Mouse (Mus musculus): ENCODE results near the gene Akain1. TPM values are rescaled to one million over a fixed set of nuclear protein-coding genes. Genes with fewer than 3 reads are reported as not detected.

Akain1 gene
- total RNA-seq, 1 experiment = not detected

DNA sequence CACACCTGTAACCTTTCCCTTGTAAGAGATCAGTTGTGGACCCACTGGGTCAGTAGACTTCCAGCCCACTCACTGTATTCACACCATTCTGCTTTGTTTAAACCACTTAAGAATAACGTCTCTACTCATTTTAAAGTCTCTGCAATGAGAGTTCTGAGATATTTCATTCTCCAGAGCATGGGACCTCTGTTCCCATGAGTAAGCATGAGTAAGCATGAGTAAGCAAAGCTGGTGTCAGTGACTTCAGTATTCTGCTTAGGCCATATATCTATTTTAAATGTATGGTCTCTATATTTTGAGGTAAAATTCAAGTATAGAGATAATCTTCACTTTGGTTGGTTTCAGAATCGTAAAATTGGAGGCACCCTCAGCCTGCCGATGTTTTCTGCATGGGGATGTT is 57.0 kb downstream of the Akain1 start:
- Histone ChIP-seq H3K9ac (ENCODE audit: insufficient read depth, low read depth, low read length, poor library complexity, severe bottlenecking) (no peak overlapping the region), H3K36me3 (ENCODE audit: control insufficient read depth, insufficient read depth, low read length, poor library complexity, severe bottlenecking) (no peaks in the 10 kb centered on the region), H3K4me3 (ENCODE audit: insufficient read depth in 1 of 2, low read depth in 1 of 2, low read length in 2 of 2, poor library complexity in 1 of 2, severe bottlenecking in 1 of 2) (no peak overlapping the region), H3K4me1 (ENCODE audit: control insufficient read depth in 2 of 2, insufficient read depth in 2 of 2, low read length in 2 of 2, poor library complexity in 1 of 2) (no peaks in the 10 kb centered on the region), H3K27ac (ENCODE audit: insufficient read depth, low read depth, low read length, poor library complexity, severe bottlenecking) (no peak overlapping the region), H3K9me3 (ENCODE audit: control insufficient read depth, insufficient read depth, low read depth, low read length) (no peaks in the 10 kb centered on the region)
- TF ChIP-seq CHD2 (IDR thresholded peaks at IDR 0.05; ENCODE audit: low read depth, low read length) = no peak
- no peak for TF ChIP-seq ZNF384 (IDR thresholded peaks at IDR 0.05; ENCODE audit: low read depth, low read length)
- TF ChIP-seq MAFK (IDR thresholded peaks at IDR 0.05; ENCODE audit: insufficient read depth, low read depth, low read length) = no peak
- no peak for TF ChIP-seq HCFC1 (IDR thresholded peaks at IDR 0.05; ENCODE audit: borderline replicate concordance, insufficient read depth, low read length)
- no peak for TF ChIP-seq ZC3H11A (IDR thresholded peaks at IDR 0.05; ENCODE audit: borderline replicate concordance, low read depth, low read length)
- no peak for DNase-seq (ENCODE audit: low read depth, low spot score)
- in situ Hi-C loops (cut with MboI; ENCODE audit: low sequenced_read_pairs in 2 of 2, unreplicated experiment in 2 of 2) = no loop called here

DNA sequence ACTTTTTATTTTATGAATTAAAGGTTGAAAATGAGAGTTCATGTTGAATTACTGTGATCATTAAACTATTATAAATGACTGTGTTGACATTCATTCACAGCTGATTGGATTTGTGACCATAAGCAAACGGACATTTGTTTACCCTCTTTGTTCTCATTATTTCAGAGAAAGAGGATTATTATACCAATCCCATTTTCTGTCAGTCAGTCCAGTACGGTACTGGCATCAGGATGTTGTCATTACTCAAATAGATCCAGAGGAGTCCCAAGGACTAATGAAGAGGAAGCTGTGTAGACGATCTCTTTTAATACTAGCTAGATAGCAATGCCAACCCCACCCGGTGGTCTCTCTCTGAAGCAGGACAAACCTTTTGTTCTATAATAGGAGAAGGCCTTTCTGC is 58.2 kb downstream of the Akain1 start:
- TF ChIP-seq CHD2 (IDR thresholded peaks at IDR 0.05; ENCODE audit: low read depth, low read length) (no peak), MAFK (IDR thresholded peaks at IDR 0.05; ENCODE audit: insufficient read depth, low read depth, low read length) (no peak)
- no peak for DNase-seq (ENCODE audit: low read depth, low spot score)
- no peak overlapping the region for H3K9ac ChIP-seq (ENCODE audit: insufficient read depth, low read depth, low read length, poor library complexity, severe bottlenecking)
- no peak overlapping the region for H3K27ac ChIP-seq (ENCODE audit: insufficient read depth, low read depth, low read length, poor library complexity, severe bottlenecking)
- no peaks in the 10 kb centered on the region for H3K4me1 ChIP-seq (ENCODE audit: control insufficient read depth in 2 of 2, insufficient read depth in 2 of 2, low read length in 2 of 2, poor library complexity in 1 of 2)
- H3K36me3 ChIP-seq (ENCODE audit: control insufficient read depth, insufficient read depth, low read length, poor library complexity, severe bottlenecking) = no peaks in the 10 kb centered on the region
- no peak overlapping the region for H3K4me3 ChIP-seq (ENCODE audit: insufficient read depth in 1 of 2, low read depth in 1 of 2, low read length in 2 of 2, poor library complexity in 1 of 2, severe bottlenecking in 1 of 2)
- in situ Hi-C loops (cut with MboI; ENCODE audit: low sequenced_read_pairs in 2 of 2, unreplicated experiment in 2 of 2) = no loop called here
- no peaks in the 10 kb centered on the region for H3K9me3 ChIP-seq (ENCODE audit: control insufficient read depth, insufficient read depth, low read depth, low read length)

DNA sequence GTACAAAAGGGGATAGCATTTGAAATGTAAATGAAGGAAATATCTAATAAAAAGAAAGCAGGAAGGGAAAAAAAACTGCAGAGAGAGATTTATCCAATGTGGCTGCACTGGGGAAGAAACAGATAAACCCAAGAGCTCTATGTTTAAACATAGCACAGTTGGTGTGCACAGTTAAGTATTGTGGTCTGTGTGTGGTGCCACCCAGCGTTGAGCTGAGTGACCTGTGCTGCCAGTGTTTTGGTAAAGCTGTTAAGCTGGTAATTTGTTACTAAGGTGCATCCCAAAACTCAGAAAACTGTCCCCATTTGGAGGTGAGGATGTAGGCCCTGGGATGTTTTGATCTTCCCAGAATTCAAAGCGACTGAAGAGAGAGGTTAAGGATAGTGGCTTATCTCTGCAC is 59.8 kb downstream of the Akain1 start:
- TF ChIP-seq HCFC1 (IDR thresholded peaks at IDR 0.05; ENCODE audit: borderline replicate concordance, insufficient read depth, low read length) (no peak), ZC3H11A (IDR thresholded peaks at IDR 0.05; ENCODE audit: borderline replicate concordance, low read depth, low read length) (no peak), MAFK (IDR thresholded peaks at IDR 0.05; ENCODE audit: insufficient read depth, low read depth, low read length) (no peak), ZNF384 (IDR thresholded peaks at IDR 0.05; ENCODE audit: low read depth, low read length) (no peak), CHD2 (IDR thresholded peaks at IDR 0.05; ENCODE audit: low read depth, low read length) (no peak)
- H3K4me1 ChIP-seq (ENCODE audit: control insufficient read depth in 2 of 2, insufficient read depth in 2 of 2, low read length in 2 of 2, poor library complexity in 1 of 2) = no peaks in the 10 kb centered on the region

DNA sequence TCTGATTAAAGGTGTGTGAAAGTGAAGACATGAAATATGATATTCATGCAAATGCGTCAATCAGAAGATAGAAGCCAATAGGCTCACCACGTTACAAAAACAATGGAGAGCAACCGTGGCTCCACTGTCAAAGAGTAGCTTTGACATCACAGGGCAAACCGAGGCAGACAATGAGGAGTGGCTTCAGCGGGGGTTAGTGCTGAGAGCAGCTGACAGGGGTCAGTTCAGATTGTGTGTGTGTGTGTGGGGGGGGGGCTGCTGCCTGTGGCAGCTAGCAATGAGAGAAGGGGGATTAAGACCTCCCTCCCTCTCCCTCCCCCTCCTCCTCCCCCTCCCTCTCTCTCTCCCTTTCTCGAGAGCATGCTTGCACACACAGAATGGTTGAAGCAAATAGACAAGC is 60.3 kb downstream of the Akain1 start:
- H3K4me1 ChIP-seq (ENCODE audit: control insufficient read depth in 2 of 2, insufficient read depth in 2 of 2, low read length in 2 of 2, poor library complexity in 1 of 2) = no peaks in the 10 kb centered on the region
- H3K9ac ChIP-seq (ENCODE audit: insufficient read depth, low read depth, low read length, poor library complexity, severe bottlenecking) = no peak overlapping the region
- H3K4me3 ChIP-seq (ENCODE audit: insufficient read depth in 1 of 2, low read depth in 1 of 2, low read length in 2 of 2, poor library complexity in 1 of 2, severe bottlenecking in 1 of 2) = no peak overlapping the region
- no peaks in the 10 kb centered on the region for H3K36me3 ChIP-seq (ENCODE audit: control insufficient read depth, insufficient read depth, low read length, poor library complexity, severe bottlenecking)
- no peak for DNase-seq (ENCODE audit: low read depth, low spot score)
- H3K9me3 ChIP-seq (ENCODE audit: control insufficient read depth, insufficient read depth, low read depth, low read length) = no peaks in the 10 kb centered on the region
- H3K27ac ChIP-seq (ENCODE audit: insufficient read depth, low read depth, low read length, poor library complexity, severe bottlenecking) = no peak overlapping the region
- in situ Hi-C loops (cut with MboI; ENCODE audit: low sequenced_read_pairs in 2 of 2, unreplicated experiment in 2 of 2) = no loop called here
- TF ChIP-seq CHD2 (IDR thresholded peaks at IDR 0.05; ENCODE audit: low read depth, low read length) (no peak), HCFC1 (IDR thresholded peaks at IDR 0.05; ENCODE audit: borderline replicate concordance, insufficient read depth, low read length) (no peak), ZC3H11A (IDR thresholded peaks at IDR 0.05; ENCODE audit: borderline replicate concordance, low read depth, low read length) (no peak), ZNF384 (IDR thresholded peaks at IDR 0.05; ENCODE audit: low read depth, low read length) (no peak), MAFK (IDR thresholded peaks at IDR 0.05; ENCODE audit: insufficient read depth, low read depth, low read length) (no peak)

More for the DNA sequence above, 59.8 kb downstream of the Akain1 start:
- H3K36me3 ChIP-seq (ENCODE audit: control insufficient read depth, insufficient read depth, low read length, poor library complexity, severe bottlenecking) = no peaks in the 10 kb centered on the region
- no peaks in the 10 kb centered on the region for H3K9me3 ChIP-seq (ENCODE audit: control insufficient read depth, insufficient read depth, low read depth, low read length)
- DNase-seq (ENCODE audit: low read depth, low spot score) = no peak
- in situ Hi-C loops (cut with MboI; ENCODE audit: low sequenced_read_pairs in 2 of 2, unreplicated experiment in 2 of 2) = no loop called here
- H3K27ac ChIP-seq (ENCODE audit: insufficient read depth, low read depth, low read length, poor library complexity, severe bottlenecking) = no peak overlapping the region
- no peak overlapping the region for H3K4me3 ChIP-seq (ENCODE audit: insufficient read depth in 1 of 2, low read depth in 1 of 2, low read length in 2 of 2, poor library complexity in 1 of 2, severe bottlenecking in 1 of 2)
- H3K9ac ChIP-seq (ENCODE audit: insufficient read depth, low read depth, low read length, poor library complexity, severe bottlenecking) = no peak overlapping the region

DNA sequence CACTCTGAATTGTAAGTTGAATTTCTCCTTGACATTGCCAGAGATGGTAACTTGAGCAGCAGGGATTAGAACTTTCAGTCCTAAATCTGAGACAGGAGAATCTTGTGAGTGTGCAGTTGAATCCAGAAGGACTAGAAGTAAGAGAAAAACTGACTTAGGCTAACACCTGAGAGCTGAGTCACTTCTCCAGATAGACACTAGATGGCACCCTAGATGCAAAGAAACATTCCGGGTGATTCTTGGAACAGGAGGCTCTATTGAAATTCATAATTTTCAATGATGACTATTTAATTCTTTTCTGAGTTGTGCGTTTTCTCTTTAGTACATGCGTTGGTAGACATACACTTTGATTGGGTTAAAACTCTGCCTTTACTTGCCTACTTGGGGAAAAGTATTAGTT is 66.9 kb downstream of the Akain1 start:
- in situ Hi-C loops (cut with MboI; ENCODE audit: low sequenced_read_pairs in 2 of 2, unreplicated experiment in 2 of 2) = no loop called here
- H3K4me3 ChIP-seq (ENCODE audit: insufficient read depth in 1 of 2, low read depth in 1 of 2, low read length in 2 of 2, poor library complexity in 1 of 2, severe bottlenecking in 1 of 2) = no peak overlapping the region
- DNase-seq (ENCODE audit: low read depth, low spot score) = no peak
- no peak for TF ChIP-seq MAFK (IDR thresholded peaks at IDR 0.05; ENCODE audit: insufficient read depth, low read depth, low read length)
- no peak for TF ChIP-seq CHD2 (IDR thresholded peaks at IDR 0.05; ENCODE audit: low read depth, low read length)
- no peak for TF ChIP-seq ZNF384 (IDR thresholded peaks at IDR 0.05; ENCODE audit: low read depth, low read length)
- TF ChIP-seq HCFC1 (IDR thresholded peaks at IDR 0.05; ENCODE audit: borderline replicate concordance, insufficient read depth, low read length) = no peak
- TF ChIP-seq ZC3H11A (IDR thresholded peaks at IDR 0.05; ENCODE audit: borderline replicate concordance, low read depth, low read length) = no peak
- no peaks in the 10 kb centered on the region for H3K9me3 ChIP-seq (ENCODE audit: control insufficient read depth, insufficient read depth, low read depth, low read length)
- H3K27ac ChIP-seq (ENCODE audit: insufficient read depth, low read depth, low read length, poor library complexity, severe bottlenecking) = no peak overlapping the region
- H3K4me1 ChIP-seq (ENCODE audit: control insufficient read depth in 2 of 2, insufficient read depth in 2 of 2, low read length in 2 of 2, poor library complexity in 1 of 2) = no peaks in the 10 kb centered on the region
- no peak overlapping the region for H3K9ac ChIP-seq (ENCODE audit: insufficient read depth, low read depth, low read length, poor library complexity, severe bottlenecking)
- H3K36me3 ChIP-seq (ENCODE audit: control insufficient read depth, insufficient read depth, low read length, poor library complexity, severe bottlenecking) = no peaks in the 10 kb centered on the region
